Mouse (Mus musculus) ES-E14 (cell line): ENCODE measurements at regions not wholly inside any gene's neighbourhood (a gene's known extent, or its start where the extent isn't known, plus 50 kb on each side); places are given as distances from the start of the nearest gene placed in this dataset.
A peak's percentile ranks its signal among the peaks of the same experiment; 100 is the strongest.

Experiments
- DNase-seq: peaks from one replicate; pipeline ENCODE4 v3.0.0-alpha.2; 2013; ENCODE audit warnings: low read depth, low spot score
- H3K27ac ChIP-seq: 2 replicates; pipeline ENCODE4 v1.5.1; 2012; ENCODE audit warnings: low read depth, mild to moderate bottlenecking, low read length, moderate library complexity, mixed read lengths; ENCODE audit not compliant: poor library complexity, insufficient read depth, severe bottlenecking
- H3K36me3 ChIP-seq: 2 replicates; pipeline ENCODE4 v1.6.1; 2012; ENCODE audit warnings: mild to moderate bottlenecking, low read length, moderate library complexity, mixed read lengths; ENCODE audit not compliant: control insufficient read depth, poor library complexity, insufficient read depth, severe bottlenecking
- H3K4me1 ChIP-seq, 2 experiments: fragments of 150-350 bp in 1 of 2; sonication (generic) in 1 of 2; 2 replicates each; pipeline ENCODE4 v1.6.1; 2012; ENCODE audit warnings: low read length in 2 of 2, mild to moderate bottlenecking in 1 of 2, mixed read lengths in 1 of 2; ENCODE audit not compliant: control insufficient read depth in 2 of 2, insufficient read depth in 2 of 2, poor library complexity in 1 of 2
- H3K4me3 ChIP-seq, 2 experiments: fragments of 150-350 bp in 1 of 2; sonication (generic) in 1 of 2; 2 replicates each; pipeline ENCODE4 v1.5.1; 2012; ENCODE audit warnings: low read length in 2 of 2, low read depth in 1 of 2, mild to moderate bottlenecking in 1 of 2, mixed read lengths in 1 of 2; ENCODE audit not compliant: insufficient read depth in 1 of 2, poor library complexity in 1 of 2, severe bottlenecking in 1 of 2
- H3K9ac ChIP-seq: 2 replicates; pipeline ENCODE4 v1.6.1; 2012; ENCODE audit warnings: low read depth, mild to moderate bottlenecking, low read length, mixed read lengths; ENCODE audit not compliant: poor library complexity, insufficient read depth, severe bottlenecking
- H3K9me3 ChIP-seq: fragments of 150-350 bp; sonication (generic); 2 replicates; pipeline ENCODE4 v1.6.1; 2012; ENCODE audit warnings: low read depth, mild to moderate bottlenecking, low read length; ENCODE audit not compliant: control insufficient read depth, insufficient read depth
- CHD2 ChIP-seq: IDR thresholded peaks from 2 replicates; pipeline ENCODE4 v1.6.1; 2014; ENCODE audit warnings: mild to moderate bottlenecking, low read depth, low read length, inconsistent platforms
- HCFC1 ChIP-seq: IDR thresholded peaks from 2 replicates; pipeline ENCODE4 v1.6.1; 2012; ENCODE audit warnings: low read length, inconsistent platforms, borderline replicate concordance; ENCODE audit not compliant: insufficient read depth
- MAFK ChIP-seq: IDR thresholded peaks from 2 replicates; pipeline ENCODE4 v1.6.1; 2014; ENCODE audit warnings: mild to moderate bottlenecking, low read depth, low read length, inconsistent platforms; ENCODE audit not compliant: insufficient read depth
- ZC3H11A ChIP-seq: IDR thresholded peaks from 2 replicates; pipeline ENCODE4 v1.6.1; 2012; ENCODE audit warnings: low read depth, mild to moderate bottlenecking, inconsistent platforms, low read length, borderline replicate concordance
- ZNF384 ChIP-seq: IDR thresholded peaks from 2 replicates; pipeline ENCODE4 v1.6.1; 2012; ENCODE audit warnings: low read depth, low read length, inconsistent platforms
- in situ Hi-C, 2 experiments: fragments of 600-800 bp; cut with MboI; formaldehyde crosslinking; loops; one replicate each; pipeline ENCODE4 v1.15.1; 2025; ENCODE audit warnings: low sequenced_read_pairs in 2 of 2, inconsistent platforms in 1 of 2; ENCODE audit not compliant: unreplicated experiment in 2 of 2

DNA sequence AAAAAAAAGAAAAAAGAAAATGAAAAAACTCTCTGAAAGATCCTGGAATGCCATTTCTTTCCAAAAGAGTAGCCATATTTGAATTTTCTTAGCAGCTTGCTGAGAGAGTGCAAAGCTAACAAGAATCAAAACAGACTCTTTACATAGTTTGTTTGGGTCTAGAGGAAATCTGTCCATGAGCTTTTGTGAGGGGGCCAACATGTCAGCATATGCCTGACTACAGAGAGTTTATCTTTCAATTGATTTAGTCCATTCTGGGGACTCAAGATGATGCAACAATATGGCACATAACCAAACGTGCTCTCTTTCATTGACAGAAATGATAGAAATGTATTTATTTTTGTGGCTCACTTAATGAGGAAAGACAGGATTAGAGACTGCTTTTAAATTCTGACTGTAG is 822.8 kb upstream of the Acvr2a start:
- Histone ChIP-seq H3K4me1 (no peaks in the 10 kb centered on the region), H3K36me3 (no peaks in the 10 kb centered on the region), H3K9me3 (no peaks in the 10 kb centered on the region), H3K9ac (no peak overlapping the region), H3K27ac (no peak overlapping the region), H3K4me3 (no peak overlapping the region)
- in situ Hi-C loops, result no loop called here
- no peak for TF ChIP-seq ZNF384
- TF ChIP-seq MAFK, result no peak
- no peak for TF ChIP-seq HCFC1
- no peak for TF ChIP-seq CHD2
- no peak for TF ChIP-seq ZC3H11A
- DNase-seq, result no peak

DNA sequence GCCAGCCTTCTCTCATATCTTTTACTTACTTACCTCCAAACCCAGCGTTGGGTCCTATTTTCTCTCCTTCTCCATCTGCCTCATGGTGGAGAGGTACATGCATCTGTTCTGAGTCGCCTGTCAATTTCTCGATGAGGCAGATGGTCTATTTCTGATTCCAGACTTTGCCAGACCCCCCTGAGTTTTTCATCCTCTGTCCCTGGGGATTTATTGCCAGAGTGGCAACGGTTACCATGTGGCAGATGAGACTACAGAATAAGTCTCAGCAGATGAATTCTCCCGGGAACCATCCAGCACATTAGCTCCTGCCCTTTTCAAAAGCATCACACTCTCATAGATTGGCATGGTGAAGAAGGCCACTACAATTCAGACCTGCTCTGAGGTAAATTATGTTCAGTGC is 819.7 kb upstream of the Acvr2a start:
- Histone ChIP-seq H3K9ac (no peak overlapping the region), H3K4me1 (no peaks in the 10 kb centered on the region), H3K27ac (no peak overlapping the region), H3K4me3 (no peak overlapping the region), H3K9me3 (no peaks in the 10 kb centered on the region), H3K36me3 (no peaks in the 10 kb centered on the region)
- DNase-seq, result no peak
- TF ChIP-seq ZC3H11A (no peak), MAFK (no peak), CHD2 (no peak), HCFC1 (no peak), ZNF384 (no peak)
- in situ Hi-C loops, result no loop called here

DNA sequence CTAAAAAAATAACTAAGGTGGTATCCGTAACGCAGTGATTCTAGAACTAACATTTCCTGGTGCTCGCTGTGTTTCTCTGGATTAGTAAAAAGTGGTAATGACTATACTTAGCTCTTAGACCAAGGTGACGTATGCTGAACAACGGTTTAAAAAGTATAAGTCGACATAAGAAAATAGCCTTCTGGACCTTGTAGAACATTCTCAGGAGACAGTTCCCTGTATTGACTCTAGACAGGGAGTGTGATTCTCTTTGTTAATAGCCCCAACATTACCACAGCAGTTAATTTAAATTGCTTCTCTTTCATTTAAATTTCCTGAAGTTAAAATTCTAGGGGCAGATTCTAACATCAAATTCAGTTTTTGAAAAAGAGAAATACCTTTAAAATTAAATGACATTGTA is 812.7 kb upstream of the Acvr2a start:
- in situ Hi-C loops, result no loop called here
- Histone ChIP-seq H3K36me3 (no peaks in the 10 kb centered on the region), H3K4me3 (no peak overlapping the region), H3K27ac (no peak overlapping the region), H3K9ac (no peak overlapping the region), H3K9me3 (no peaks in the 10 kb centered on the region), H3K4me1 (no peaks in the 10 kb centered on the region)
- TF ChIP-seq ZC3H11A, result no peak
- no peak for TF ChIP-seq CHD2
- no peak for TF ChIP-seq HCFC1
- no peak for TF ChIP-seq MAFK
- TF ChIP-seq ZNF384, result no peak
- no peak for DNase-seq

DNA sequence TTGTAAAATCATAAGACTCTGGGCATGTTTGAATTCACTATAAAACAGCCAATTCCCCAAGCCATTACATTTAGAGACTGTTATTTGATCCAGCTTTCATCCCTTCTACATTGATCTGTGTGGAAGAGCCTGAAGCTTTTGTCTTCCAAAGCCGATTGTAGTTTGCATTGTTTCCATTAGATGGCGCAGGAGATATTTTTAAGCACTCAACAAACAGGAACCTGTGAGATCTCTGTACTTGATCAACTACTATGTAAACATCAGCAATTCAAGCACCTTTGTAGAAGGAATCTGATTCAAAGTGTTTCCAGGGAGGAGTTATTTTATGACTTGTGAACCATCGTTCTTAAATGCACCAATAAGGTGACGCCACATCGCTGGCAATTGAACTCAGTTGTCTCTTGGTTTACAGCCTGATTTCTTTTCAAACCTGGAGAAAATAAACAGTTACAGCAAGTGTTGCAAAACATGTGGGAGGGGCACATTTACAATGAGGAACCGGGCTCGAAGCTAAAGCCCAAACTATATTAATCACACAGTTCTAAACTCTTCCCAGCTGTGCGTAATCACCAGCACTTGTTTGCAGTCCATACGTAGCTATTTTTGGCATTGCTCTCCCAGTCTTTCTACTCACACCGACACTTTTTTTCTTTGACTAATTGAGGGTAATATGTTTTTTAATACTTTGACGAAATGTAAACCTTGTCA is 812.0 kb upstream of the Acvr2a start:
- in situ Hi-C loops, result no loop called here

More for the DNA sequence above, 812.0 kb upstream of the Acvr2a start:
- Histone ChIP-seq H3K4me3 (no peak overlapping the region), H3K36me3 (no peaks in the 10 kb centered on the region), H3K27ac (no peak overlapping the region), H3K9me3 (no peaks in the 10 kb centered on the region), H3K4me1 (no peaks in the 10 kb centered on the region), H3K9ac (no peak overlapping the region)
- TF ChIP-seq CHD2 (no peak), ZC3H11A (no peak), HCFC1 (no peak), ZNF384 (no peak), MAFK (no peak)
- peak; percentile 74 for DNase-seq
